Mouse (Mus musculus) lung, embryonic 15.5 days (tissue): ENCODE data around the gene Rapgefl1. TPM values are rescaled to one million over a fixed set of nuclear protein-coding genes. Genes with fewer than 3 reads are reported as not detected.

Experiments
- ATAC-seq: fragments of 200-750 bp; cut with Nextera tagmentation; 2 replicates; pipeline ENCODE4 v1.8.0; 2017; ENCODE audit warnings: moderate number of reproducible peaks, borderline replicate concordance; ENCODE audit not compliant: low FRiP score, low TSS enrichment; ENCODE audit errors: extremely low read depth
- H3K27ac ChIP-seq: fragments of 300-500 bp; sonication (generic); 2 replicates; pipeline ENCODE4 v1.5.1; 2015; ENCODE audit warnings: moderate library complexity, mild to moderate bottlenecking, inconsistent platforms
- H3K27me3 ChIP-seq: fragments of 300-500 bp; sonication (generic); 2 replicates; pipeline ENCODE4 v1.6.1; 2015; ENCODE audit warnings: inconsistent platforms
- H3K36me3 ChIP-seq: fragments of 300-500 bp; sonication (generic); 2 replicates; pipeline ENCODE4 v1.6.1; 2015; ENCODE audit warnings: inconsistent platforms
- H3K4me1 ChIP-seq: fragments of 300-500 bp; sonication (generic); 2 replicates; pipeline ENCODE4 v1.6.1; 2015; ENCODE audit warnings: inconsistent platforms
- H3K4me2 ChIP-seq: fragments of 300-500 bp; sonication (generic); 2 replicates; pipeline ENCODE4 v1.6.1; 2015; ENCODE audit warnings: inconsistent platforms, mild to moderate bottlenecking, moderate library complexity
- H3K4me3 ChIP-seq: fragments of 300-500 bp; sonication (generic); 2 replicates; pipeline ENCODE4 v1.5.1; 2015; ENCODE audit warnings: mild to moderate bottlenecking, inconsistent platforms
- H3K9ac ChIP-seq: fragments of 300-500 bp; sonication (generic); 2 replicates; pipeline ENCODE4 v1.6.1; 2015; ENCODE audit warnings: inconsistent platforms
- H3K9me3 ChIP-seq: fragments of 300-500 bp; sonication (generic); 2 replicates; pipeline ENCODE4 v1.6.1; 2016; ENCODE audit warnings: inconsistent platforms
- WGBS: fragments of 180-500 bp; shearing (Covaris S2); methylation state at CpG from one replicate; pipeline ENCODE4 v1.1.7; 2015; 5-methylcytosine and 5-hydroxymethylcytosine counted together
- polyA plus RNA-seq: library from polyadenylated mRNA; unstranded; fragments of >200 nt; fragmentation: Nextera tagmentation; extraction: Ambion mirVana; gene quantifications from 2 replicates; pipeline ENCODE4 v1.2.1, GENCODE M21; 2015

The Rapgefl1 gene
- polyA plus RNA-seq, 1 experiment from 2014 or later: 1.4 TPM

DNA sequence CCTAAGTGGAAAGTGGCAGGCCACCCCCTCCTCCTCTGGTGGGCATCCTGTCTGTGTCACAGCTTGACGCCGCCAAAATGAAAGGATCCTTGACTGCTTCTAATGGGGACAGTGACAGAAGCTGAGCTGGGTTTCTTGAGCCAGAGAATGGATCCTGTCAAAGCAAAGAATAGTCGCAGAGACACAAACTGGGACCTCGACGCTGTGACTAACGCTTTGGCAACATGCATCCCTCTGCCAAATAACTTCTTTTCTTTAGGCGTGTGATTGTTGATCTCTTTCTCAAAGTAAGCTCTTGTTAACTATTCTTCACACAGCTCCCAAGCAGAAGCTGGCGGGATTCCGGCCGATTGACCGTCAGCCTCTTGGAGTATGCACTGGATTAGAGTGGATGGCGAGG lies 30.7 kb downstream of the Rapgefl1 start:
- Histone ChIP-seq H3K27me3 (no peaks in the 10 kb centered on the region), H3K9me3 (no peaks in the 10 kb centered on the region), H3K4me1 (peaks cover 12% of the 10 kb centered on the region), H3K4me3 (no peak overlapping the region), H3K4me2 (no peak overlapping the region), H3K9ac (no peak overlapping the region), H3K27ac (no peak overlapping the region), H3K36me3 (peaks cover 28% of the 10 kb centered on the region)
- 90% methylated on average over 12 of the region's 12 CpGs for WGBS
- no peak for ATAC-seq

DNA sequence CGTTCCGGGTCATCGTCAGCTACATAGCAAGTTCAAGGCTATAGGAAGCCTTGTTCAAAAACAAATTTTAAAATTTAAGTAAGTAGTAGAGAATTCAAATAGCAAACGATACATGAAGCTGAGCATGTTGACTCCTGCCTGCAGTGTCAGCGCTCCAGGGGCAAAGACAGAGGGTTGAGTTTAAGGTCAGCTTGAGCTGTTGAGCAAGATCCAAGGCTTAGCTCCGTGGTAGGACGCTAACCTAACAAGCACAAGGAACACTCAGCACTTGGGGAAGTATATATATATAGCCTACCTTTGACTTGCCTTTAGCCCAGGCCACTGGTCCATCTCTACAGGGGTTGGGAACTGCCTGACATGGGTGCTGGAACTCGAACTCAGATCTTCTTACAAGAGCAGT lies 33.3 kb downstream of the Rapgefl1 start:
- Histone ChIP-seq H3K4me3 (no peak overlapping the region), H3K27me3 (no peaks in the 10 kb centered on the region), H3K9ac (no peak overlapping the region), H3K27ac (no peak overlapping the region), H3K4me2 (no peak overlapping the region), H3K36me3 (peaks cover 36% of the 10 kb centered on the region), H3K4me1 (no peaks in the 10 kb centered on the region; the same call in 1 of the 2 replicates), H3K9me3 (no peaks in the 10 kb centered on the region)
- ATAC-seq: no peak; the same call in 1 of the 2 replicates
- 87% methylated on average over 8 of the region's 8 CpGs for WGBS

DNA sequence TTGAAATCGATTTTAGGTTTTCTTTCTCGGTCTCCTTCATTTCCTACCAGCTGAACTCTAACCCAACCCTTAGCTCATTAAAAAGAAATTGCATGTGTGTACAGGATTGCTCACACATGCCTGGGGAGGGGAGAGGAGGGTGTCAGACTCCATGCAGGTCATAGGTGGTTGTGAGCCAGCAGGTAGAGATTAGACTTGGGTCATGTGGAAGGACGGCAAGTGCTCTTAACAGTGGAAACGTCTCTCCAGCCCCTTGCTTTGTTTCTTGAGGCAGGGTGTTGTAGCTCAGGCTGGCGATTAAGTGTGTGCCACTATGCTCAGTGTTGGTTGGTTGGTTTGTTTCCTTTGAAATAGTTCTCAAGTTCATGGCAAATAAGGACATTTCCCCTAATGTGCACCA lies 34.2 kb downstream of the Rapgefl1 start:
- Histone ChIP-seq H3K4me2 (no peak overlapping the region), H3K9ac (no peak overlapping the region), H3K27ac (no peak overlapping the region), H3K9me3 (no peaks in the 10 kb centered on the region), H3K27me3 (no peaks in the 10 kb centered on the region), H3K4me1 (no peaks in the 10 kb centered on the region), H3K36me3 (peaks cover 36% of the 10 kb centered on the region), H3K4me3 (no peak overlapping the region)
- WGBS: 76% methylated on average over 5 of the region's 5 CpGs
- no peak for ATAC-seq

- no peak for ATAC-seq
- 68% methylated on average over 4 of the region's 4 CpGs for WGBS
- no peak overlapping the region for H3K4me3 ChIP-seq
- no peaks in the 10 kb centered on the region for H3K27me3 ChIP-seq
- H3K36me3 ChIP-seq: peaks cover 36% of the 10 kb centered on the region
- H3K4me2 ChIP-seq: no peak overlapping the region
- no peaks in the 10 kb centered on the region for H3K4me1 ChIP-seq
- H3K27ac ChIP-seq: no peak overlapping the region
- H3K9ac ChIP-seq: no peak overlapping the region
- H3K9me3 ChIP-seq: no peaks in the 10 kb centered on the region
These were observed 34.8 kb downstream of the Rapgefl1 start for GRCm38 (mm10) chr11:98871416-98871815.

- no peak for ATAC-seq
- Histone ChIP-seq H3K4me1 (no peaks in the 10 kb centered on the region), H3K9me3 (no peaks in the 10 kb centered on the region), H3K4me3 (no peak overlapping the region), H3K9ac (no peak overlapping the region), H3K27ac (no peak overlapping the region), H3K36me3 (peaks cover 35% of the 10 kb centered on the region), H3K4me2 (no peak overlapping the region), H3K27me3 (no peaks in the 10 kb centered on the region)
- 70% methylated on average over 4 of the region's 4 CpGs for WGBS
These were observed 35.5 kb downstream of the Rapgefl1 start for GRCm38 (mm10) chr11:98872040-98872439.

- no peak overlapping the region for H3K4me3 ChIP-seq
- H3K27ac ChIP-seq: no peak overlapping the region
- H3K9me3 ChIP-seq: no peaks in the 10 kb centered on the region
- H3K27me3 ChIP-seq: no peaks in the 10 kb centered on the region
- H3K4me2 ChIP-seq: no peak overlapping the region
- peaks cover 18% of the 10 kb centered on the region; the same call in 1 of the 2 replicates for H3K36me3 ChIP-seq
- no peaks in the 10 kb centered on the region for H3K4me1 ChIP-seq
- WGBS: 71% methylated on average over 9 of the region's 9 CpGs
- peak; percentile 73 for ATAC-seq
- H3K9ac ChIP-seq: no peak overlapping the region
These were observed 37.3 kb downstream of the Rapgefl1 start for GRCm38 (mm10) chr11:98873900-98874299.

- Histone ChIP-seq H3K4me3 (no peak overlapping the region), H3K4me1 (no peaks in the 10 kb centered on the region), H3K27ac (no peak overlapping the region), H3K4me2 (no peak overlapping the region), H3K27me3 (no peaks in the 10 kb centered on the region), H3K9ac (no peak overlapping the region), H3K9me3 (no peaks in the 10 kb centered on the region), H3K36me3 (peaks cover 8% of the 10 kb centered on the region; the same call in 1 of the 2 replicates)
- ATAC-seq: no peak
- 83% methylated on average over 9 of the region's 9 CpGs for WGBS
These were observed 40.4 kb downstream of the Rapgefl1 start for GRCm38 (mm10) chr11:98877001-98877400.

GRCm38 (mm10) chr11:98887703-98888102 lies 51.1 kb downstream of the Rapgefl1 start:
- WGBS: 96% methylated on average over 3 of the region's 3 CpGs
- Histone ChIP-seq H3K4me1 (peaks cover 16% of the 10 kb centered on the region), H3K4me2 (no peak overlapping the region), H3K4me3 (no peak overlapping the region), H3K36me3 (peaks cover 72% of the 10 kb centered on the region), H3K27ac (no peak overlapping the region), H3K9ac (no peak overlapping the region), H3K27me3 (no peaks in the 10 kb centered on the region), H3K9me3 (no peaks in the 10 kb centered on the region)
- ATAC-seq: no peak

DNA sequence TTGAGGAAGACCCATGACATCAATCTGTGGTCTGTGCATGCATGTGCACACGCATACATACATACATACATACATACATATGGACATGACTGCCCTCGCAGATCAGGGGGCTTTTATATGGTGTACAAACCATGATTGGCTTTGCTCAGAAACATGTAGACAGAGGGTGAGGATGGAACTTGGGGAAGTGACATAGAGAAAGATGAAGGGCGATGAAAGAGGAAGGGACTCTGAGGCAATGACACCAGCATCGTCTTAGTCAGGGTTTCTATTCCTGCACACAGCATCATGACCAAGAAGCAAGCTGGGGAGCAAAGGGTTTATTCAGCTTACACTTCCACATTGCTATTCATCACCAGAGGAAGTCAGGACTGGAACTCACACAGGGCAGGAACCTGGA lies 52.5 kb downstream of the Rapgefl1 start:
- Histone ChIP-seq H3K36me3 (peaks cover 83% of the 10 kb centered on the region), H3K27me3 (no peaks in the 10 kb centered on the region), H3K4me3 (no peak overlapping the region), H3K9ac (no peak overlapping the region), H3K4me2 (no peak overlapping the region), H3K27ac (no peak overlapping the region), H3K4me1 (peaks cover 16% of the 10 kb centered on the region), H3K9me3 (no peaks in the 10 kb centered on the region)
- 96% methylated on average over 4 of the region's 4 CpGs for WGBS
- no peak for ATAC-seq

DNA sequence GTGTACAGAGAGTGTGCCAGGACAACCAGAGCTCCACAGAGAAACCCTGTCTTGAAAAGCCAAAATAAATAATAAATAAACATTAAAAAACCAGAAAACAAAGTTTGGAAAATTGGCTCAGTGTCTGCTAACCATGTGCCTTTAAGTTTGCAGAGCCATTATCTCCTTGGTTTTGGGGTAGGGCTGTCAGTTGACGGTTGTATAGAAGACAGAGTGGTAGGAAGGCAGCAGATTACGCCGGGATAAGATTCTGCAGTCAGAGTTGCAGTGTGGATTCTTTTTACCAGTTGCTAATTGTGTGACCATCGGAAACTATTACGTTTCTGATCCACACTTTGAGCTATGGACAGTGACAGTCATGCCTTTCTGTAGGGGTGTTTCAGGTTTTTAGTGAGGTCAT lies 53.4 kb downstream of the Rapgefl1 start:
- Histone ChIP-seq H3K4me3 (no peak overlapping the region), H3K27ac (no peak overlapping the region), H3K9me3 (no peaks in the 10 kb centered on the region), H3K4me2 (no peak overlapping the region), H3K27me3 (no peaks in the 10 kb centered on the region), H3K9ac (no peak overlapping the region), H3K36me3 (peaks cover 82% of the 10 kb centered on the region), H3K4me1 (peaks cover 16% of the 10 kb centered on the region)
- 84% methylated on average over 5 of the region's 5 CpGs for WGBS
- no peak for ATAC-seq

DNA sequence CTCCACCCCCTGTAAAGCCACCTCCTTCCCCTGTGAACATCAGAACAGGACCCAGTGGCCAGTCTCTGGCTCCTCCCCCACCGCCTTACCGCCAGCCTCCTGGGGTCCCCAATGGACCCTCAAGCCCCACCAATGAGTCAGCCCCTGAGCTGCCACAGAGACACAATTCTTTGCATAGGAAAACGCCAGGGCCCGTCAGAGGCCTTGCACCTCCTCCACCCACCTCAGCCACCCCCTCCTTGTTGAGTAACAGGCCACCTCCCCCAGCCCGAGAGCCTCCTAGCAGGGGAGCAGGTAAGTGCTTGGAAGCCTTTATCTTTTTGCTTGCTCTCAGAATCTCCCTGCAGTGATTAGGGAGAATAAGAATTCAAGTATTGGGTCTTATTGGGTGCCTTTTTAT lies 55.8 kb downstream of the Rapgefl1 start:
- peaks cover 80% of the 10 kb centered on the region for H3K36me3 ChIP-seq
- 49% methylated on average over 5 of the region's 5 CpGs for WGBS
- ATAC-seq: peak; percentile 20; the same call in 1 of the 2 replicates
- no peaks in the 10 kb centered on the region for H3K9me3 ChIP-seq
- H3K4me2 ChIP-seq: no peak overlapping the region
- H3K27me3 ChIP-seq: no peaks in the 10 kb centered on the region
- no peak overlapping the region for H3K9ac ChIP-seq
- no peak overlapping the region for H3K4me3 ChIP-seq
- peaks cover 16% of the 10 kb centered on the region for H3K4me1 ChIP-seq
- 0 out of 2 replicates have a peak overlapping the region, but pooled peaks have one; percentile 26 for H3K27ac ChIP-seq

DNA sequence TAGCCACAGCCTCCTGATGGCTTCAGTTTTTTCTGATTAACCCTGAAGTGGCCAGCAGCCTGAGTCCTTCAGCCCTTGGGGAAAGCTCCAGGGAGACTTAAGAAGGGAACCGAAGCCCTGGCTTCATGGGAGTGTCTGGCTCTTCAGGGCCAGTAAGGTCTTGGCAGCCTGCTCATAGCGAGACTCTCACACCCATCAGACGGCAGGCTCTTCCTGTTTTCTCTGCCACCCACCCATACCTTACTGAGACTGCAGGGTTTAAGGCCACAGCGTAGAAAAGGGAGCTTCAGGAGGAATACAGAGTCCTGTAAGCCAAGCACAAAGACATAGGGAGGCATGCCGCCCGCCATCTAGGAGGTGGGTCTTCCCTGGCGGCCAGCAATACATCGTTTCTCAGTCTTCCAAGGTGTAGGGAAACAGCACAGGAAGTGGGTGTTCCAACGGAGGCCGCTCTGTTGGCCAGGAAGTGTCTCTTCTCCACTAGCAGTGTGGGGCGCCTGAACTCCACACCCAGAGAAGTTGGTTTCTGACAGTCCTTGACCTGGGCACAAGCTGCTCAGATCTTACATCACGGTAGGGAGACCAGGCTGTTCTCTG lies 64.0 kb downstream of the Rapgefl1 start:
- Histone ChIP-seq H3K9me3 (no peaks in the 10 kb centered on the region), H3K9ac (no peak overlapping the region), H3K27ac (no peak overlapping the region), H3K4me1 (peaks cover 31% of the 10 kb centered on the region), H3K4me3 (no peak overlapping the region), H3K27me3 (no peaks in the 10 kb centered on the region), H3K36me3 (peaks cover 56% of the 10 kb centered on the region), H3K4me2 (no peak overlapping the region)
- 60% methylated on average over 12 of the region's 12 CpGs for WGBS
- no peak for ATAC-seq
